Mouse (Mus musculus): ENCODE data around the gene Fam45a. TPM values are rescaled to one million over a fixed set of nuclear protein-coding genes. Genes with fewer than 3 reads are reported as not detected.
A peak's percentile ranks its signal among the peaks of the same experiment; 100 is the strongest.

The Fam45a gene
- 30.3 and 32.3 TPM in 2 replicates for polyA plus RNA-seq (2015; fragmentation: Nextera tagmentation; extraction: Ambion mirVana)

DNA sequence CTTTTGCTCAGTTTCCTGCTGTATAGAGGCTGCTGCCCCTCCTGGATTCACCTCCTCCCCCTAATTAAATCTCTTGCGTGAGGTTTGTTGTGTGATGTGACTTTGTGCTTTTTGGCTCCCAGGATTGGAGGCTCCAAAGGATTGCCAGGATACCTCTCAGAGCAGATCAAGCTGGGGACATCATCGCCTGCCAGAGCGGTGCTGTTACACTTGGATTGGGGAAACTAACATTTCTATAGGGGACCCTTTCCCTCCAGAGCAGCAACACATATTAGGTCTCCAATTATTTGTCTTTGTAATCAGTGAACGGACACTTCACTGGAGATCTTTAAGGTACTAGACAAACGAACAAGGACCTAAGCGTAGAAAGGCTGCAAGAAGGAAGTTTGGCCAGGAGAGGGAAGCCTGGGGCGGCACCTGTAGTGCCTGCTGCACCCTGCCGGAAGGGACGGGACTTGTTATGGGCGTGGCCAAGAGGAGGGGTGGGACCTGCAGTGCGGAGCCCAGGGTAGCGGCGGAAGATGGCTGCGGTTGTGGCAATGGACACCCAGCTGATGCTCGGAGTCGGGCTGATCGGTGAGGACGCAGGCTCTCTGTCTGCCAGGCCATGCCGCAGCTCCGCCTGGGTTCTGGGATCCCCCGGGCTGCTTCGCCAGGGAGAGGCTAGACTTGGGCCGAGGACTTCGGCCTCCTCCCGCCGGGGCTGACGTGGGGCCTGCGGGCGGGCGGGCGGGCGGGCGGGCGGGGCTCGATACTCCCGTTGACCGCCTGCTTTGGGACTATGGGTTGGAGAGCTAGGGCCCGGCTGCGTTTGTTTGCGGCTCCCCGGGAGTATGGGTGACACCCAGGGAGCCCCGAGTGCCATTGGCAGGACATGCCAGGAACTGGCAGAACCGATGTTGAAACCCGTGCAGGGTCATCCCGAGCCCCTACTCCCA lies at the start of gene Fam45a:
Gene Fam45a, plus strand, starts transcription at position 488 of the 938 bp plus-strand sequence.
- WGBS: 1% methylated on average over 42 of the region's 45 CpGs
- ATAC-seq (ENCODE audit: borderline replicate concordance, extremely low read depth, low FRiP score, low TSS enrichment): peak; percentile 100
- H3K4me2 ChIP-seq: peak within 1 kb of the TSS; percentile 67
- H3K27me3 ChIP-seq: no peaks in the 10 kb centered on the region
- H3K4me3 ChIP-seq: peak within 1 kb of the TSS; percentile 73
- 0 out of 2 replicates have a peak, but pooled peaks cover 9% of the 10 kb centered on the region for H3K36me3 ChIP-seq
- peak within 1 kb of the TSS; percentile 70 for H3K9ac ChIP-seq
- H3K27ac ChIP-seq: peak within 1 kb of the TSS; percentile 48; the same call in 1 of the 2 replicates
- H3K9me3 ChIP-seq: no peaks in the 10 kb centered on the region
- peaks cover 14% of the 10 kb centered on the region for H3K4me1 ChIP-seq

DNA sequence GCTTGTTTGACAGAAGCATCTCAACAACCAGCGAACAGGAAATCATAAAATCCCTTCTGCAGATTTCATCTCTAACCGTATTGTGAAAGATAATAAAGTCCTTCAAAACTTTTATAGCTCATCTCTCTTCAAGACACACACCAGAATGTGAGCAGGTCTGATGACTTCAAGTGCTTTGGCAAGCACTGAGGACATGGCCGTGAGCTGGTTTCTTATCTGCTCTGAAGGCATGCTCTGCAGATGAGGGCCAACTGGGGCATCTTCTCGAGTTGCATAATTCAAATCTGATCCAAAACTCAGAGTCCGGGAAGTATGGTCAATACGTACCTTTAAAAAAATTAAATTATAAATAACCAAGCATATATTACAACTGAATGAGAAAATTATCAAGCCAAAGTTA lies 38.0 kb upstream of the Fam45a start:
- Histone ChIP-seq H3K9me3 (no peaks in the 10 kb centered on the region), H3K27me3 (no peaks in the 10 kb centered on the region), H3K4me1 (no peaks in the 10 kb centered on the region), H3K36me3 (peaks cover 79% of the 10 kb centered on the region), H3K4me2 (no peak overlapping the region), H3K4me3 (no peak overlapping the region), H3K27ac (no peak overlapping the region), H3K9ac (no peak overlapping the region)
- ATAC-seq (ENCODE audit: borderline replicate concordance, extremely low read depth, low FRiP score, low TSS enrichment): no peak
- WGBS: 83% methylated on average over 6 of the region's 6 CpGs

DNA sequence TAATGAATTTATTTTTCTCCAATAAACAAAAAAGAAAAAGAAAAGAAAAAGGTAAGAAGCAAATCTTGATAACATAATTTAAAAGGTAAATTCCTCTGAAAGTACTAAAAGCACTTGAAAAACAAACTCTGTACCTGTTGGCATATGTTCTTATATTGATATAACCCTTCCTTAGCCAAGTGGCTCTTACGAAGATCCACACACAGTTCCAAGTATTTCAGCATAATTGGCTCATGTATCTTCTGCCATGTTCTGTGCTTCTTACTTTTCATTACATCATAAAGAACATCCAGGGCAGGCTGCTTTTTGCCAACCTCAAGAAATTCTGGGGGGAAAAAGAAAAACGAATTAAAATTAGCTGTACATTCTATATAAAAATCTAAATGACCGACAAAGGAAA lies 29.4 kb upstream of the Fam45a start:
- Histone ChIP-seq H3K36me3 (peaks cover 29% of the 10 kb centered on the region), H3K9ac (no peak overlapping the region), H3K27me3 (no peaks in the 10 kb centered on the region), H3K27ac (no peak overlapping the region), H3K4me2 (no peak overlapping the region), H3K4me3 (no peak overlapping the region), H3K4me1 (peaks cover 11% of the 10 kb centered on the region), H3K9me3 (no peaks in the 10 kb centered on the region)
- no peak for ATAC-seq (ENCODE audit: borderline replicate concordance, extremely low read depth, low FRiP score, low TSS enrichment)
- WGBS: 77% methylated on average over 3 of the region's 3 CpGs

DNA sequence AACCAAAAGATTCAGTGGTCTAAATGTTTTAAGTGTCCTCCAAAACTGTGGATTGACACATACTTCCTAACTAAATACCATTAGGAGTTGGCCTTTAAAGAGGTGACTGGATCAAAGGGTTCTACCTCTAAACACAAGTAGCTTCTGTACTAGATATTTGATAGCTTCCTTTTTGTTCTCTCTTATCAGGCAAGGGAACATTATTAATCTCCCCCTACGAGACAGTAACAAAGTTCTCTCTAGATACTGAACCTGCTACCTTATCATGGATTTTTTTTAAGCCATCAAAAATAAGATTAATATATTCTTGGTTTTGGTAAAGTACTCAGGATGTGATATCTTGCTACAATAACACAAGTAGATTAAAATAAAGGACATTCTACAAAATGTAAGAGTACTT lies 26.7 kb upstream of the Fam45a start:
- H3K4me3 ChIP-seq: no peak overlapping the region
- peaks cover 17% of the 10 kb centered on the region for H3K4me1 ChIP-seq
- H3K9me3 ChIP-seq: no peaks in the 10 kb centered on the region
- no peaks in the 10 kb centered on the region for H3K27me3 ChIP-seq
- 15% methylated on average over 1 of the region's 1 CpGs for WGBS
- no peak for ATAC-seq (ENCODE audit: borderline replicate concordance, extremely low read depth, low FRiP score, low TSS enrichment)
- peaks cover 13% of the 10 kb centered on the region for H3K36me3 ChIP-seq
- H3K9ac ChIP-seq: no peak overlapping the region
- H3K4me2 ChIP-seq: no peak overlapping the region
- no peak overlapping the region for H3K27ac ChIP-seq

DNA sequence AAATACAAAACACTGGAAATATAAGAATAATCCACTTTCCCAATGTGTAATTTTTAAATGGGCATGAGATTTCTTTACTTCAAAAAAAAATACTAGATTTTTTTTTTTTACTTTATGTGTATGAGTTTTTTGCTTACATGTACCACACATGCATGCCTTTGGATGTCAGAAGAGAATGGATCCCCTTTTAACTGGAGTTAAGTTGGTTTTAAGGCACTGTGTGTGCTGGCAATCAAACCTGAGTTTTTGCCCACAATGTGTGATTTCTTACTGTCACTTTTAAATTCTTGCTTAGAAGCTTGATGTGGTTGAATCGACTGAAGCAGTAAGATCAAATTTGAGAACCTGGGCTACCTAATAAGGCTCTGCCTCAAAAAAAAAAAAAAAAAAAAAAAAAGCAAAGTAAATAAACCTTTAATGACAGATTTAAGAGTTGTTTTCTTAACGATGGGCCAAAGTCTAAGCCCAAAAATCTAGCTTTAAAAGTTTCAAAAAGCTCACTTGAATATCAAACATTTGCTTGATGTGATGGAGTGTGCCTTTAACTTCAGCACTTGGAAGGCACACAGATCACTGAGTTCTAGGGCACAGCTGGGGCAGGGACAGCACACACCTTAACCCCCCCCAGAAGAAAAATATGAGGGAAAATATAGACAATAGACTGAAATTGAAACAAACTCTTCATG lies 23.8 kb upstream of the Fam45a start:
- 35% methylated on average over 2 of the region's 2 CpGs for WGBS
- Histone ChIP-seq H3K9me3 (no peaks in the 10 kb centered on the region), H3K4me2 (peak overlapping the region; percentile 58), H3K27ac (no peak overlapping the region), H3K9ac (no peak overlapping the region), H3K4me1 (peaks cover 20% of the 10 kb centered on the region), H3K27me3 (no peaks in the 10 kb centered on the region), H3K4me3 (peak overlapping the region; percentile 12; the same call in 1 of the 2 replicates), H3K36me3 (no peaks in the 10 kb centered on the region)
- no peak for ATAC-seq (ENCODE audit: borderline replicate concordance, extremely low read depth, low FRiP score, low TSS enrichment)

DNA sequence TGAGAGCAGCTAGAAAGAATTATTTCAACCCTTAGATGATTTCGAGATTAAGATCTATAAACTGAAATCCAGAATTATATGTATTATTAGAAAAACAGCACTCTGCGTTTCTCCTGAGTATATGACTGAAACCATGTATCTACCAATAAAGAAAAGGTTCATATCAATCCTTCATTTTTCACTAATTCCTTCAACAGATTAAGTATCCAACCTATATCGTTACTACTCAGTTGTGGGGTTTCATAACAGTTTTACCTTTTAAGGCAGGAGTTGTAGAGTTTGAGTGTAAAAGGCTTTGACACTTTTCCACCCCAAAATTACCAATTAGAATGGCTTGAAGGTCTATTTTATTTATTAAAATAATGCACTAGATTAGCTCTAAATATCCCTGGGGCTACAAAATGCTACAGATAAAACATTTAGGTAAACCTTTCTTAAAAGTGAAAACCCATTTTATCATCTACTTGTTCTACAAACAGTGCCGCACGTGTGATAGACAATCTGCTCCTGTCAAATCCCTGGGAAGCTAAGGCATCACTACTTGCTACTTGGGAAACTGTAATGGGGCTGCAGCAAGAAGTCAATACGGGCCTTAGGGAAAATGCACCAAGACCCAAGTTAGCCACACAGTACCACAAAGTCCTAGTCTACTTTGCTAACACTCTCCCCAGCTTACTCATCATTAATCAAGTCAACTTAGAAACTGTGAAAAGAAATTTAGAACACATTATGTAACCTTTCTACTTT lies 23.0 kb upstream of the Fam45a start:
- peak overlapping the region; percentile 58 for H3K4me2 ChIP-seq
- no peaks in the 10 kb centered on the region for H3K9me3 ChIP-seq
- ATAC-seq (ENCODE audit: borderline replicate concordance, extremely low read depth, low FRiP score, low TSS enrichment): no peak
- H3K4me1 ChIP-seq: peaks cover 20% of the 10 kb centered on the region
- no peaks in the 10 kb centered on the region for H3K27me3 ChIP-seq
- H3K36me3 ChIP-seq: no peaks in the 10 kb centered on the region
- WGBS: 26% methylated on average over 6 of the region's 6 CpGs
- 0 out of 2 replicates have a peak overlapping the region, but pooled peaks have one; percentile 23 for H3K9ac ChIP-seq
- H3K27ac ChIP-seq: no peak overlapping the region
- peak overlapping the region; percentile 83 for H3K4me3 ChIP-seq

DNA sequence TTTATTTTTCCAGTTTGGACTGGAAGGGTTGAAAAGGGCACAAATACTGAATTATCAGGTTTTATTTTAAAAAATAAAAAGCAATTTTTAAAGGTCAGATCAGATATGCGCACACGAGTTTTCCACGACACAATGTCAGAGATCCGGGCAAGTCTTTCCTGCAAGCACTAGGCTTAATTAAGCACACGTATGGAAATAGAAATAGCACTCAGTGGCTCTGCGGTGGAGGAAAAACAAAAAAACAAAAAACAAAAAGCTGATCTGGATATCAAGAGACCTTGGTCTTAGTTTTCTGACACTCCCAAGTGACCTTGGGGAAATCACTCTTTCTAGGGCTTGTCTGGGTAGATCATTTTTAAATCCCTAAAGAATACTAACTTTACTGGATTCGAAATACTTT lies 21.9 kb upstream of the Fam45a start:
- Histone ChIP-seq H3K9me3 (no peaks in the 10 kb centered on the region), H3K36me3 (no peaks in the 10 kb centered on the region), H3K27ac (peak overlapping the region; percentile 97; the same call in 1 of the 2 replicates), H3K4me3 (peak overlapping the region; percentile 83), H3K9ac (peak overlapping the region; percentile 99), H3K27me3 (no peaks in the 10 kb centered on the region), H3K4me1 (peaks cover 20% of the 10 kb centered on the region), H3K4me2 (peak overlapping the region; percentile 58)
- no peak for ATAC-seq (ENCODE audit: borderline replicate concordance, extremely low read depth, low FRiP score, low TSS enrichment)
- WGBS: under 1% methylated on average over 7 of the region's 7 CpGs

DNA sequence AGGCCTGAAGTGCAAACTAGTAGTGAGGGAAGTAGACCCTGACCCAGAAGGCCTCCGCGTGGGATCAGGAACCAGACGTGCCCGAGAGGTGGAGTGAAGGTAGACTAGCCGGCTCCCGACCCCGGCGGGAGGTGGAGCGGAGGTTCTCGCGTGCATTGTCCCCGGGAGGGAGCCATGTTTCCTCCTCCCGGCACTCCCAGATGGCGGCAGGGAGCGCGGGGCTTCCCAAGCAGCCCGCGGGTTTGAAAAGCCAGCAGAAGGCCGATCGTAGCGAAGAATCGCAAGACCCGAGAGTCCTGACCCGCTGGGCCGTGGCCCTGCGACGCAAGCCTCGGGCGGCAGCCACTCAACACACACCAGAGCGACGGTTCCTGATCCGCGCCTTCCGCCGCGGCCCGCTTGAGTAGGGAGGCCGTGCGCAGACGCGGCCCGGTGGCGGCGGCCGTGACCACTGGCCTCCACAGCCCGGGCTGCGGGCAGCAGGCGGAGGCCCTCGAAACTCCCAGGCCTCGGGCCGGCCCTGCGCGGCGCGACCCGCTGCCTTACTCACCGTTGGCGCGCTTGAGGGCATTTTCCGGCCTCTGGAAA lies 21.4 kb upstream of the Fam45a start:
- WGBS: under 1% methylated on average over 60 of the region's 60 CpGs

DNA sequence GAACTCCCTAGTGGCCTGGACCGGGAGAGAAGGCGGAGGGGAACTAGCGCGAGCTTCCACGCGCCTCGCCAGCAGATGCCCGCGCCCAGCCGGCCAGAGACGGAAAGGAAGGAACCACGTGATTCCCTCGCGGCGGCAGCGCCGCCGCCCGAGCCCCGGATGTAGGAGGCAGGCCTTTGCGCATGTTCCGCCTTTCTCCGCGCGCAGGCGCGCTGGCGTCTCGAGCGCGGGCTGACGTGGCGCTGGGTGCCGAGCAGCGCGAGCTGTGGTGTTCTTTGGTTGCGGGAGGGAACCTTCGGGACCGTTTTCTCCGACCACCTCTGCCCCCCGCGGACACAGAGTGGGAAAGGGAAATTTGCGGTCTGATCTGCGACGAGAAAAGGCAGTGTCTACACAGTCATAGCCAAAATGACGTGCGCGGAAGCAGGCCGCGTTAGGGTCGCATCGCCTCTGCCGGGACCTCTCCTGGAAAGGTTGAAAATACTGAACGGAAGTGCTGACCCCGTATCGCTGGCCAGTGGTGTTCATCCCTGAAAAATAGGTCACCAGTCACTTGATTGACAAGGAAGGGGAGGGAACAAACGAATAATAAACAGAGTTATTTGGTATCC lies 20.7 kb upstream of the Fam45a start, which contains the start of gene Eif3a:
Gene Eif3a, minus strand, starts transcription at position 108 of the 611 bp plus-strand sequence.
- peak within 1 kb of the TSS; percentile 58 for H3K4me2 ChIP-seq
- H3K36me3 ChIP-seq: no peaks in the 10 kb centered on the region
- H3K27me3 ChIP-seq: no peaks in the 10 kb centered on the region
- peak within 1 kb of the TSS; percentile 83 for H3K4me3 ChIP-seq
- peak within 1 kb of the TSS; percentile 97 for H3K27ac ChIP-seq
- ATAC-seq (ENCODE audit: borderline replicate concordance, extremely low read depth, low FRiP score, low TSS enrichment): peak; percentile 93
- no peaks in the 10 kb centered on the region for H3K9me3 ChIP-seq
- under 1% methylated on average over 57 of the region's 57 CpGs for WGBS
- peak within 1 kb of the TSS; percentile 99 for H3K9ac ChIP-seq
- peaks cover 20% of the 10 kb centered on the region for H3K4me1 ChIP-seq

More for the DNA sequence above, 21.4 kb upstream of the Fam45a start:
- peaks cover 20% of the 10 kb centered on the region for H3K4me1 ChIP-seq
- H3K9ac ChIP-seq: peak overlapping the region; percentile 99
- peak overlapping the region; percentile 97 for H3K27ac ChIP-seq
- no peaks in the 10 kb centered on the region for H3K9me3 ChIP-seq
- peak overlapping the region; percentile 58 for H3K4me2 ChIP-seq
- H3K4me3 ChIP-seq: peak overlapping the region; percentile 83
- ATAC-seq (ENCODE audit: borderline replicate concordance, extremely low read depth, low FRiP score, low TSS enrichment): peak; percentile 75
- H3K27me3 ChIP-seq: no peaks in the 10 kb centered on the region
- H3K36me3 ChIP-seq: no peaks in the 10 kb centered on the region

DNA sequence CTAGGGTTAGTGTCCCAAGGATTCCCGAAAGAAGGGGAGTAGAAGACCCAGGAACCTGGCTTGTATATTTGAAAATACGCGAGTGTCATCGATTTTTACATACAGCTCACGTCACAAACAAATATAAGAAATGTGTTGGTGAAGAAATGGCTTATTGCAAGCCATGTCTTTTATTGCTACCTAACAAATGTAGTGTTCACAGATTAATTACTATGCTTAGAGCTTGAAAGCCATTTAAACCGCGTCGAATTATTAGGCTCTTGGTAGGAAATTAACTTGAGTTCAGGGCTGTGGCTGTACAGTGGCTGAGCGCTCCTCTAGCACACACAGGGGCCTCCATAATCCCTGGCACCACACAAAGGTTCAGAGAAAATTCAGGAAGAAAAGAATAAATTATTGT lies 20.2 kb upstream of the Fam45a start:
- WGBS: 11% methylated on average over 9 of the region's 9 CpGs
- peak overlapping the region; percentile 97 for H3K27ac ChIP-seq
- H3K4me1 ChIP-seq: peaks cover 15% of the 10 kb centered on the region
- H3K36me3 ChIP-seq: no peaks in the 10 kb centered on the region
- no peaks in the 10 kb centered on the region for H3K9me3 ChIP-seq
- H3K9ac ChIP-seq: peak overlapping the region; percentile 99
- no peak for ATAC-seq (ENCODE audit: borderline replicate concordance, extremely low read depth, low FRiP score, low TSS enrichment)
- H3K4me3 ChIP-seq: peak overlapping the region; percentile 83
- peak overlapping the region; percentile 50 for H3K4me2 ChIP-seq
- H3K27me3 ChIP-seq: no peaks in the 10 kb centered on the region

Measured in lung, embryonic 15.5 days (tissue).